Mouse (Mus musculus) lung, postnatal 4 days (tissue): ENCODE measurements around the gene Arid5b.

Experiments
- DNase-seq, 2 experiments: peaks; one replicate each; pipeline ENCODE4 v3.0.0; 2021

Gene Arid5b

DNA sequence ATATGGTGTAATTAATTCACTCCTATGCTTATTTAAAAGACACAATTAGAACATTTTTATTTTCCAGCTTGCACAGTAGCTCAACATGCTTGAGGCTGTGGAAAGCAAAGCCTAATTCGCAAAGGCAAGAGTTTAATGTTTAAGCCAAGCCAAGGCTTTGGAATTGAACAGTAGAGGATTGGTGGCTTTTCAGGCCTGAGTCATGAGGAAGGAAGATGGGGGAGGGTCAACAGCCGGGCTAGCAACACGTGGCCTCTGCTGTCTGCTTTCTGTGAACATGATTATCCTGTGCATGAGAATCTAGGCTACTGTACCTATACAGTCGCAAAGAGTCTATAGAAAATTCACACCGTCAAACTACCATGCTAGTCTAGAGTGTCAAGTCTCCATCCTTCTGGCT is 9.9 kb downstream of the Arid5b start:
- no peak for DNase-seq

GRCm38 (mm10) chr10:68263969-68264688 is 14.4 kb downstream of the Arid5b start:
- no peak for DNase-seq

DNA sequence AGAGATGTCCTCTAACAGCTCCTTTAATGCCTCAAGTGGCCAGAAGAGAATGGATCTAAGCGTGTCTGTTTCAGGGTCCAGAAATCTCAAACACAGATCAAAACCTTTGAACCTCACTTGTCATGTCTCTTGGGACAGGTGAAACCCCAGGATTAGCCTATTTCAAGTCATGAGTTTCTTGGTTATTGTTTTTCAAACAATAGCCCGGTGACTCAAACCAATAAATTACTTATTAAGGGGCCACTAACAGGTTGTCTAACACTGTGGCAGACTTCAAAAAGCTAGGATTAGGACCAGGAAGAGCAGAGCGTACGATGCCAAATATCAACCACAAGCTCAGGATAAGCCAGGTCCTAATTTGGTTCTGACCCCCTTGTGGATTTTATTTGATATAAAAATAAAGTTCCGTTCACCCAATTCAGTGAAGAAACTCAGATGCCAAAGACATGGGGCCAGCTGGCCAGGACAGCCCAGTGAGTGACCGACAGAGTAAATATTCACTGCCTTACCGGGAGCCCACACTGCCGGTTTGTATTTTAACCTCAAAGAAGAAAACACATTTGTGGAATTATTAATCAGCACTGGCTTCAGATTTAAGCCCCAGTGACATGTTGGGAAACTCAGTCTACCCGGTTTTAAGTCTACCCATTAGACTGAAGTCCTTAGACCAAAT is 15.1 kb downstream of the Arid5b start:
- DNase-seq = no peak

DNA sequence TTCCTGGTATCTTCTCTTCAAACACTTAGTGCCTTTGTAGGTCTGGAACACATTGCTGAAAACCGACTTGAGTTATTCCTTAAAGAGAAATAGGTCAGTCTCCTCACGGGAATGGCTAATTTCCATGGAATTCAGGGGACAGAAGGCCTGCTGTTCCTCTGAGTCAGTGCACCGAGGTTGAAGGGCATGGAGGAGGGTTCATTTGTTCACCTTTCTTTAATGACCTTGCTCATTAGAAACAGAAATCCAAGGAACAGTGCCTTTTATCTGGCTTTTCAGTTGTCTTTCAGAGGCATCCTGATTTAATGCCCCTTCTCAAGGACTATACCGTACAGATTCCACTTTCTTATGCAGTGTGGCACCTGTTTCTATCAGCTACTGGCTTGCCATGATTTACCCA is 18.9 kb downstream of the Arid5b start:
- DNase-seq = no peak

DNA sequence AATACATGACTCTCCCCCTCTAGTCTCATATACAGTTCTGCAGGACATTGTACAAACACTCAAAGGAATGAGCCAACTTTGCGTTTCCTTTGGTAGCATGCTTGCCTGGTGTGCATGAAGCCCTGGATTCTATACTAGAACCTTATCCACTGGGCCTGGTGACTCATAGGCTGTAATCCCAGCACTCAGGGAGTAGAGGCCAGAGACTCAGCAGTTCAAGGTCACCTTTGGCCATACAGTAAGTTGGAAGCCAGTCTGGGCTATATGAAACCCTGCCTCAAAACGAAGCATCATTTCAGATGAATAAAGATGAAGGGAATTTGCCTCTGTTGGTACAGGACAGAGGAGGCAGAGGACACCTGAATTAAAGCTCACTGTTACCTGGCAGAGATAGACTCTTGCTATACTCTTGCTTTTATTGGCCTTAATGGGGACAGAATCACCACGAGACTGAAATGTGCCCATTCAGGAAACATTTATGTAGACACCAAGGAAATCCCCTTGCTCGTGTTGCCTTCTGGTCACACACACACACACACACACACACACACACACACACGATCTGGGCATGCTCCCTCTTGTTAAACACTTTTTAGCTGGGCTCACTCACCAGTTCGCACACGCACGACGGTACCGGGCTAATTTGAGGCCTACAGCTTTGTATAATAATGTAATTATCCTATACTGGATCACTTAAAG is 21.0 kb downstream of the Arid5b start:
- DNase-seq = no peak

- no peak for DNase-seq
Observed at GRCm38 (mm10) chr10:68256134-68256533, 22.4 kb downstream of the Arid5b start.

DNA sequence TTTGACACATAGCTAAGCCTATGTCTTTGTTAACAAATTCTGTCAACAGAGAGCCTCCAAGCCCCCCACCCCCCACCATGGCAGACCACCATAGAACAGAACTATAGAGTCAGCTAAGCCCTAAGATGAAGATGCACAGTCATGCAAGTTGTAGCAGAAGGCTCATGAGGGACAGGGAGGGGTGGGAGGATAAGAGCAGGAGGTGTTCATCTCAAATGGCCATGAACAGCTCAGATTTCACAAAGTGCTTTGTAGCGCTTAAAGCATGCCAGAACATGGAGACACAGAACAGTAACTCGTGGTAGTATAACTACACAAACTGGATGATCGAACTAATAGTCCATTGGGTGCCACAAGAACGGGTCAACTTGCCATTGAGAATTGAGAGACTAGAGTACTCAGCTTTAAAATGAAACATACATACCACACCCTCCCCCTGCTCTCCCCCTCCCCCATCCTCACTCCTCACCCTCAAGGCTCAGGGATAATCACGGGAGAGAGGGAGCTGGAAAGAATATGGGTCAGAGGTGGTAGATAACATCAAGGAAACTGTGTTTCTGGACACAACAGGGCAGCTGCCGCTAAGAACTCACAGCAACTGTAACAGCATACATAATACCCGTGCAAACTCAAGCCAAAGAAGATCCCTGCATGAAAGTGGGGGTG is 25.0 kb downstream of the Arid5b start:
- DNase-seq = no peak

- DNase-seq = no peak
Observed at GRCm38 (mm10) chr10:68252650-68253049, 25.9 kb downstream of the Arid5b start.

- DNase-seq = peak; percentile 29 to 40
Observed at GRCm38 (mm10) chr10:68249355-68249782, 29.2 kb downstream of the Arid5b start.

GRCm38 (mm10) chr10:68248281-68249015 is 30.1 kb downstream of the Arid5b start:
- DNase-seq = no peak

DNA sequence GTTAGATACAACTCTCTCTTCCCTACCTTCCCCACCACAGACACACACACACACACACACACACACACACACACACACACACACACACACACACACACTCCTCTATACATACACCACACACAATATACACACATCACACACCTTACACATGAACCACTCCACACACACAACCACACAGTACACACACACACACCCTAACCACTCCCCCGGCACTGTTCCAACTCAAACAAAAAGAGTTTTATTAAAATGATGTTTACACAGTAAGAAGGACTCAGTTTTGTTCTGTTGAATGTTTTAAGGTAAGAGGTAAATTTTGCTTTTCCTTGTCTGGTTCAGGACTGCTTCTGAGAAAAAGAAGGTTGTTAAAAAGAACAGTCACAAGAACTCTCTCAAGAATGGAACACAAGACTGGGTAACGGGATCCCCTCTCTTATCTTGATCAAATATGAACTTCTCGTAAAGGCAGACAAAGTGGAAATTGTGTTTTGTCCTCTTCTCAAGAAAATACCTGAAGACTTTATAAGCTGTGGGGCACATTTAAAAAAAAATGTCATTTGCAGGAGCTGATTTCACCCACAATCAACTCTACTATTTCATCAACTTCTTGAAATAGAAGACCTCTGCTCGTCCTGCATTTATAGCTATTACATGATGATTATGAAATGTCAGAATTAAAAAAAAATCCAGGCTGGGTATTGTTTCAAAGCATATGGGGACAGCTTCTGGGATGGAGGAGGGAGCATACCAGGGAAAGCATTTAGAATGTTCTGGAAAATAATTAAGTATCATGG is 30.9 kb downstream of the Arid5b start:
- no peak for DNase-seq

DNA sequence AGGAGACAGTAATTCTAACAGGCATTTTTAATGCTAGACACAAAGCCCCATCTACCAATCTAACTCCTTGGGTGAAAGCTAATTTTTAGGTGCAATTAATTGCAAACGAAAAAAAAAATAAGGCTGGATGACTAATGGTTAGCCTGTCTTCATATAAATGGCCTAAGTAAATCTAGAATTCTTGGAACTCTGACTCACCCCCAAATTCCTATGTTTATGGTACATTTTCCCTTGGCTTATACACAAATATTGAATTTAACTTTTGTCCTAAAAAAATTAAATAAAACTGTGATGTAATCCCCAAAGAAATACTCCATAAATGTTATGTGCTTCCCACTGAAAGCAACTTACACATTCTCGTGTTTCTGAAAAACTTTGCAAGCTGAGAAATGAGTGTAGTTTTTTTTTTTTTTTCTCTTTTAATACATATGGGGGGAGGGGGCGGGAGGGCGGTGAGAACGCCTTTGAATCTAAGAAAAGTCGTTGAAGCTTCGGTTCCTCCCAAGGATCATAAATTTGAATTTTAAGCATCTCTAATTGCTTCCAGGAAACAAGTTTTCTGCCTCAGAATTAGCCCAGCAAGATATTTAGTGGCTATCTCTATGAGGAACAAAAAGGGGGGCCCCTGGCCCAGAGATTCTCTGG is 31.8 kb downstream of the Arid5b start:
- DNase-seq = no peak

DNA sequence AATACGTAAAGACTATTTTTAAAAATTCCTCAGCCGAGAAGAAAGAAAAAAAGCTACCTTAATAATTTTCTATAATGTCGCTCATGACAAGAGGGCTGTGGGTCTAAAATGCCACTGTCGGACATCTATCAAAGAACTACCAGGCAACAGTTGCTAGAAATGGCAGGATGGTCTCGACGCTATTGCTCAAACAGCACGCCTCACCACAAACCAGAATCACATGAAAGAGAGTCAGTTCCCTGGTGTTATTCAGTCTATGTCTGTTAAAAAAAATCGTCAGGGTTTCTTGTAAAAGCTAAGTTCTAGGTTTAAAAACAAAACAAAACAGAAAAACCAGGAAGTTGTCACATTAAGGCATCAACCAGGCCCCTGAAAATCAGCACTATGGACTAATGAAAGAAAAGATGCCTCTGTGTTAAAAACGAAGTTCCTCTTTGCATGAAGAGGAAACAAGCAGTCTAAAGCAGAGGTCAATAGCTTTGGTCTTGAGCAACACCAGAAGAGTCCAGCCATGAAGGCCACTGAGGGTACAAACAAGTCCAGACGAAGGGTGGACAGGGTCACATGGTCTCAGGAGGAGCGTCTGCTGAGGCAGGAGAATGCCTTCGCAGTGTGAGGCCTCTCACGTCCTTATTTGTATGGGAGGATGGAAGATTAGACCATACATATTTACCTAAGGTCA is 37.6 kb downstream of the Arid5b start:
- DNase-seq = peak in 1 of 2 experiments; percentile 25

- no peak for DNase-seq
Observed at GRCm38 (mm10) chr10:68240094-68240803, 38.3 kb downstream of the Arid5b start.

DNA sequence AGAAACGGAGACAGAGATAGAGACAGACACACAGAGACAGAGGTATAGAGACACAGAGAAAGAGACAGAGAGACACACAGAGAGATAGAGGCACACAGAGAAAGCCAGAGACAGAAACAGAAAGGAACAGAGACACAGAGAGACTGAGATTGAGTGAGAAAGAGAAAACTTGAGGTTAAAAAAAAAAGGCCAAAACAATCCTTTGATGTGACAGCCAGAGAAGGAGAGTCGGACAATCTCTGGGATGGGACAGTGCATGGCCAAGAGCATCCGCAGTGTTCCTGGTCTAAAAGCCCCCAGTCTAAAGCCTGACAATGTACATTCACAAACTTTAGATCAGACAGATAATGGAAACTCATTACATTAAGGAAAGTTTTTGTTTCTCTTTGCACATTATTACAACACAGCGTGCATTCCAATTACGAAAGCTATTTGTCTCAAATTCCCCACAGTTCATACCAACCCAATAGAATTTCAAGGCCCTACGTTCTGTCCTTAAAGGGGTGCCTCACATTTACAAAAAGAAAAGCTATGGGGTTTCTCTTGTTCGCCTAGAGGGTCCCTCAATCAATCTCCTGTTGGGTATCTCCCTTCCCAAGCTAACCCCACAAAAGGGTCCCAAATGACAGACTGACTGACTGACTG is 39.0 kb downstream of the Arid5b start:
- DNase-seq = no peak

GRCm38 (mm10) chr10:68238707-68239425 is 39.7 kb downstream of the Arid5b start:
- no peak for DNase-seq

GRCm38 (mm10) chr10:68238182-68238581 is 40.4 kb downstream of the Arid5b start:
- DNase-seq = no peak

DNA sequence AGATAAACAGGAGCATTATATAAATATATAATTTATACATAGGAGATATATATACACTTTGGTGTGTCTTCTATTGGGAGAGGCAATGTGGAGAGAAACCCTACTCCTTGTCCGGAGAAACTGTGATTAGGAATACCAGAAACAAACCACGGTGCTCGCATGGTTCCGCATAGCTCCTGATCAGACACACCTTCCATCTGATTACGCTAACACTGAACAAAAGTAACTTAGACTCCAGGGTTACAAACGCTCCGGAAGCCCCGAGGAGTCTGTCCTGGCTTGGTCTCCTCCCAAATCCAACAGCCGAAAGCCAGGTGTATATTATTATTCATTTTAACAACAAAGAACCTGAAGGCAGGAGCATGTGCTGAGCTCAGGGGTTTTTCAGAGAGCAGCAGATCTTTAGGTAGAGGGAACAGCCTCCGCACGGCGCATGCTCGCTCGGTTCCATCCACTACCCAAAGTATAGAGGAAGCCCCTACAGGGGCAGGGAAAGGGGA is 41.5 kb downstream of the Arid5b start:
- DNase-seq = no peak
